Mouse (Mus musculus): Measurements from ENCODE around the gene Klk9.

Gene Klk9

GRCm38 (mm10) chr7:43791591-43791990, at the start of gene Klk9:
TSS of gene Klk9 (plus strand) at chr7:43791891.
- no peak for DNase-seq

- DNase-seq: no peak
These were observed 43.9 kb upstream of the Klk9 start for GRCm38 (mm10) chr7:43747788-43748187.

- no peak for DNase-seq
These were observed 38.9 kb upstream of the Klk9 start for GRCm38 (mm10) chr7:43752806-43753205.

GRCm38 (mm10) chr7:43766484-43766883, 25.2 kb upstream of the Klk9 start:
- no peak for DNase-seq

GRCm38 (mm10) chr7:43768597-43768996, 23.1 kb upstream of the Klk9 start, which contains the start of gene Klk12:
TSS of gene Klk12 (plus strand) at chr7:43768897.
- no peak for DNase-seq

GRCm38 (mm10) chr7:43769636-43770035, 22.1 kb upstream of the Klk9 start:
- no peak for DNase-seq

- DNase-seq: no peak
These were observed 21.0 kb upstream of the Klk9 start for GRCm38 (mm10) chr7:43770701-43771100.

- DNase-seq: no peak
These were observed 19.8 kb upstream of the Klk9 start for GRCm38 (mm10) chr7:43771916-43772315.

- no peak for DNase-seq
These were observed 18.8 kb upstream of the Klk9 start for GRCm38 (mm10) chr7:43772901-43773300.

- DNase-seq: no peak
These were observed 17.3 kb upstream of the Klk9 start, which contains the start of gene Klk11 for GRCm38 (mm10) chr7:43774364-43774763. TSS of gene Klk11 (plus strand) at chr7:43774604.

GRCm38 (mm10) chr7:43774802-43775201, 16.9 kb upstream of the Klk9 start:
- DNase-seq: no peak

GRCm38 (mm10) chr7:43775311-43776057, 16.2 kb upstream of the Klk9 start:
- DNase-seq: no peak

- DNase-seq: no peak
These were observed 15.2 kb upstream of the Klk9 start for GRCm38 (mm10) chr7:43776506-43776905.

- DNase-seq: no peak
These were observed 14.3 kb upstream of the Klk9 start for GRCm38 (mm10) chr7:43777423-43777822.

GRCm38 (mm10) chr7:43778176-43778970, 13.3 kb upstream of the Klk9 start:
- DNase-seq: no peak

GRCm38 (mm10) chr7:43780241-43780640, 11.4 kb upstream of the Klk9 start:
- DNase-seq: no peak

GRCm38 (mm10) chr7:43780746-43781145, 10.9 kb upstream of the Klk9 start, which contains the start of gene Klk10:
TSS of gene Klk10 (plus strand) at chr7:43781035.
- no peak for DNase-seq

GRCm38 (mm10) chr7:43781541-43781940, 10.2 kb upstream of the Klk9 start:
- no peak for DNase-seq

GRCm38 (mm10) chr7:43782275-43783265, 9.1 kb upstream of the Klk9 start:
- peak; percentile 59 for DNase-seq

- no peak for DNase-seq
These were observed 6.4 kb upstream of the Klk9 start for GRCm38 (mm10) chr7:43785286-43785685.

GRCm38 (mm10) chr7:43788096-43788495, 3.6 kb upstream of the Klk9 start:
- DNase-seq: no peak

GRCm38 (mm10) chr7:43789295-43789694, 2.4 kb upstream of the Klk9 start:
- DNase-seq: no peak

GRCm38 (mm10) chr7:43796355-43796754, 4.7 kb downstream of the Klk9 start:
- no peak for DNase-seq
